Mouse (Mus musculus): ENCODE measurements around the gene Pagr1a. TPM values are rescaled to one million over a fixed set of nuclear protein-coding genes. Genes with fewer than 3 reads are reported as not detected.

Gene Pagr1a
- polyA plus RNA-seq (2012; rRNA removed) = 91.6 and 105 TPM in 2 replicates

GRCm38 (mm10) chr7:127016971-127017949, at the start of gene Pagr1a:
Gene Pagr1a, minus strand, starts transcription at chr7:127017352.
- Histone ChIP-seq H3K4me1 (ENCODE audit: control insufficient read depth, insufficient read depth, low read length) (peaks cover 28% of the 10 kb centered on the region), H3K4me3 (replicated peaks; ENCODE audit: insufficient read depth, low read depth, low read length) (peak within 1 kb of the TSS; percentile 93), H3K27me3 (ENCODE audit: control insufficient read depth, insufficient read depth, low read length) (no peaks in the 10 kb centered on the region), H3K27ac (ENCODE audit: insufficient read depth, low read length) (peak within 1 kb of the TSS; percentile 98)
- peak; percentile 98 for DNase-seq
- under 1% methylated on average over 39 of the region's 39 CpGs for WGBS
- TF ChIP-seq CTCF (IDR thresholded peaks at IDR 0.05; ENCODE audit: borderline replicate concordance, insufficient read depth, low read depth, low read length) (peak; percentile 74; the same call in 1 of the 2 replicates), POLR2A (IDR thresholded peaks at IDR 0.05; ENCODE audit: borderline replicate concordance, insufficient read depth, low read length) (peak; percentile 86)

- Histone ChIP-seq H3K27me3 (ENCODE audit: control insufficient read depth, insufficient read depth, low read length) (no peaks in the 10 kb centered on the region), H3K4me3 (replicated peaks; ENCODE audit: insufficient read depth, low read depth, low read length) (no peak overlapping the region), H3K4me1 (ENCODE audit: control insufficient read depth, insufficient read depth, low read length) (no peaks in the 10 kb centered on the region), H3K27ac (ENCODE audit: insufficient read depth, low read length) (no peak overlapping the region)
- DNase-seq = no peak
- TF ChIP-seq CTCF (IDR thresholded peaks at IDR 0.05; ENCODE audit: borderline replicate concordance, insufficient read depth, low read depth, low read length) (no peak), POLR2A (IDR thresholded peaks at IDR 0.05; ENCODE audit: borderline replicate concordance, insufficient read depth, low read length) (no peak)
- 69% methylated on average over 4 of the region's 4 CpGs for WGBS
Measured at GRCm38 (mm10) chr7:127066317-127066716, 49.2 kb upstream of the Pagr1a start.

GRCm38 (mm10) chr7:127065538-127065937, 48.4 kb upstream of the Pagr1a start:
- 85% methylated on average over 6 of the region's 6 CpGs for WGBS
- DNase-seq = no peak
- no peaks in the 10 kb centered on the region for H3K27me3 ChIP-seq (ENCODE audit: control insufficient read depth, insufficient read depth, low read length)
- no peaks in the 10 kb centered on the region for H3K4me1 ChIP-seq (ENCODE audit: control insufficient read depth, insufficient read depth, low read length)
- no peak overlapping the region for H3K4me3 ChIP-seq (replicated peaks; ENCODE audit: insufficient read depth, low read depth, low read length)
- TF ChIP-seq POLR2A (IDR thresholded peaks at IDR 0.05; ENCODE audit: borderline replicate concordance, insufficient read depth, low read length) = no peak
- TF ChIP-seq CTCF (IDR thresholded peaks at IDR 0.05; ENCODE audit: borderline replicate concordance, insufficient read depth, low read depth, low read length) = no peak
- H3K27ac ChIP-seq (ENCODE audit: insufficient read depth, low read length) = no peak overlapping the region

GRCm38 (mm10) chr7:127055026-127055585, 38.0 kb upstream of the Pagr1a start:
- H3K4me1 ChIP-seq (ENCODE audit: control insufficient read depth, insufficient read depth, low read length) = no peaks in the 10 kb centered on the region
- H3K27me3 ChIP-seq (ENCODE audit: control insufficient read depth, insufficient read depth, low read length) = no peaks in the 10 kb centered on the region
- H3K27ac ChIP-seq (ENCODE audit: insufficient read depth, low read length) = no peak overlapping the region
- H3K4me3 ChIP-seq (replicated peaks; ENCODE audit: insufficient read depth, low read depth, low read length) = no peak overlapping the region
- 64% methylated on average over 5 of the region's 5 CpGs for WGBS
- no peak for DNase-seq
- TF ChIP-seq POLR2A (IDR thresholded peaks at IDR 0.05; ENCODE audit: borderline replicate concordance, insufficient read depth, low read length) (no peak), CTCF (IDR thresholded peaks at IDR 0.05; ENCODE audit: borderline replicate concordance, insufficient read depth, low read depth, low read length) (no peak)

DNA sequence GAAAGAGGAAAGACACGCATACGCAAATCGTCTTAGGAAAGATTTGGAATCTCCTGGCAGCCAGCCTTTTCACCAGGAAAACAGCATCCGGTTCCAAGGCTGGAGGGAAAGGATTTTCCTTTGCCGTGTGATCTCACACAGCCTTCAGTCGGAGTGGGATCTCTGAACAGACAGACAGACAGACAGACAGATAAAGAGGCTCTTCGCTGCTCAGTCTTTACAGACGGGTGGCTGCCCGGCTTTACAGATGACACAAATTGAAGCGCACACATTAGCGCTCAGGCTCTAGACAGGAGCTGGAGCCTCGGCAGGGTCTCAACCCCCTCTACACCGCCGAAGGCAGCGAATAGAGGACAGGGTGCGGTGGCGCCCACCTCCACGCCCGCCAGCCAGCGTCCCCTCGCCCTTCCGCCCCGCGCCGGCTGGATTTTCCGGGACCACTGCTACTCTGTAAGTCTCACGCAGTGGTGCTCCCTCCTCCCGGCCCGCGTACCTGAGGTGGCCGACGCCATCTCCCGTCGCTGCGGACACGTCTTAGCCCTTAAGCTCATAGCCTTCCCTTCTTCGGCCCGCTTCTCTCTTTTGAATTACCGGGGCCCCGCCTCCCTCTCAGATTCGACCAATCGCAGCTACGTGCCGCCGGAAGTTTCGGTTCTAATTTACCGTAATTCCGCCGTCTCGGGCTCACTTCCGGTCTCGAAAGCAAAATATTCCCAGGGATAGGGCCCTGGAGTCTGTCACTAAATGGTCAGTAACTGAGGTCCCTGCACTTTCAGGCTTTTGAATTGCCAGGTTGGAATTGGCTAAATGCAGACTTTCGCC, 24.9 kb upstream of the Pagr1a start, which contains the start of gene Kif22:
Gene Kif22 (minus strand): TSS at position 621 of the 822 bp plus-strand sequence.
- DNase-seq = peak; percentile 88 to 93
- peak; percentile 49; the same call in 1 of the 2 replicates for TF ChIP-seq POLR2A (IDR thresholded peaks at IDR 0.05; ENCODE audit: borderline replicate concordance, insufficient read depth, low read length)
- no peak for TF ChIP-seq CTCF (IDR thresholded peaks at IDR 0.05; ENCODE audit: borderline replicate concordance, insufficient read depth, low read depth, low read length)
- Histone ChIP-seq H3K27ac (ENCODE audit: insufficient read depth, low read length) (no peak within 1 kb of the TSS; the same call in 1 of the 2 replicates), H3K4me1 (ENCODE audit: control insufficient read depth, insufficient read depth, low read length) (no peaks in the 10 kb centered on the region), H3K4me3 (replicated peaks; ENCODE audit: insufficient read depth, low read depth, low read length) (peak within 1 kb of the TSS; percentile 93), H3K27me3 (ENCODE audit: control insufficient read depth, insufficient read depth, low read length) (no peaks in the 10 kb centered on the region)
- WGBS = under 1% methylated on average over 53 of the region's 53 CpGs

DNA sequence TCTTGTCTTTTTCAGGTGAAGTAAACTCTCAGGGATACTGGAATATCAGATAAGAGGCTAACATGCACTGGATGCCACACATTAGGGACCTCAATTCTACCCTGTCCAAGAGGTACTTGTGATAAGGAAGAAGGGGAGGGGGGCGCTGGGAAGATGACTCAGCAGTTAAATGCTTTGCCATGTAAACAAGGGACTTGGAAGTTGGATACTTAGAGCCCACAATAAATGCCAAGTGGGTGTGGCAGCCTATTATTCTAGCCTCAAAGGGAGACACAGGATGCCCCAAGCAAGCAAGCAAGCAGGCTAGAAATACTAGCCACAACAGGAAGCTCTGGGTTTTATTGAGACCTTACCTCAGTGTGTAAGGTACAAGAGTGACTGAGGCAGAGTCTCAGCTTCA, 14.1 kb upstream of the Pagr1a start:
- 88% methylated on average over 1 of the region's 1 CpGs for WGBS
- TF ChIP-seq POLR2A (IDR thresholded peaks at IDR 0.05; ENCODE audit: borderline replicate concordance, insufficient read depth, low read length) (no peak), CTCF (IDR thresholded peaks at IDR 0.05; ENCODE audit: borderline replicate concordance, insufficient read depth, low read depth, low read length) (no peak)
- peaks cover 3% of the 10 kb centered on the region; the same call in 1 of the 2 replicates for H3K4me1 ChIP-seq (ENCODE audit: control insufficient read depth, insufficient read depth, low read length)
- no peaks in the 10 kb centered on the region for H3K27me3 ChIP-seq (ENCODE audit: control insufficient read depth, insufficient read depth, low read length)
- no peak overlapping the region for H3K27ac ChIP-seq (ENCODE audit: insufficient read depth, low read length)
- DNase-seq = no peak
- no peak overlapping the region for H3K4me3 ChIP-seq (replicated peaks; ENCODE audit: insufficient read depth, low read depth, low read length)

DNA sequence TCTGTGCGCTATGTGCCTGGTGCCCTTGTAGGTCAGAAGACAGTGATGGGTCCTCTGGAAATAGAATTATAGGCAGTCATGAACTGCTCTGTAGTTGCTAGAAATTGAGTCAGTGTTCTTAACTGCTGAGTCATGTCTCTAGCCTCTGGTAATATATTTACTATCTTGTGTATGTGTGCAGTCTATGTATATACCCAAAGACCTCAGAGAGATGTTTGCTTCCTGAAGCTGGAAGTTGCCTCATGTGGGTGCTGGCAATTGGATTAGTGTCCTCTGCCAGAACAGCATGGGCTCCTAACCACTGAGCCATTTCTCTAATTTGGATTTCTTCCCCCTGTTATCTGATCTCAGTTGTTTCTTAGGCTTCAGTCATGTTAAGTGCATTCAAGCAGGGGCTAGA, 13.0 kb upstream of the Pagr1a start:
- Histone ChIP-seq H3K27me3 (ENCODE audit: control insufficient read depth, insufficient read depth, low read length) (no peaks in the 10 kb centered on the region), H3K4me1 (ENCODE audit: control insufficient read depth, insufficient read depth, low read length) (peaks cover 3% of the 10 kb centered on the region; the same call in 1 of the 2 replicates), H3K4me3 (replicated peaks; ENCODE audit: insufficient read depth, low read depth, low read length) (no peak overlapping the region), H3K27ac (ENCODE audit: insufficient read depth, low read length) (no peak overlapping the region)
- DNase-seq = no peak
- TF ChIP-seq CTCF (IDR thresholded peaks at IDR 0.05; ENCODE audit: borderline replicate concordance, insufficient read depth, low read depth, low read length) = no peak
- 98% methylated on average over 1 of the region's 1 CpGs for WGBS
